In genomic region chr5:64806600-64806999, GRCm38 (mm10) we compare ENCODE assay signal across 8 mouse cellular contexts. TPM values are rescaled to one million over a fixed set of nuclear protein-coding genes. Genes with fewer than 3 reads are reported as not detected.
A peak's percentile ranks its signal among the peaks of the same experiment; 100 is the strongest.
DNase-seq lines count a peak whose midpoint lies in the region; ATAC-seq and TF ChIP-seq lines count a peak whose summit lies in the region.

No protein-coding gene starts in this region.

- ATAC-seq in heart, embryonic 13.5 days (ENCODE audit: extremely low read depth, insufficient number of reproducible peaks, low FRiP score, low TSS enrichment), result no peak
- no peak for ATAC-seq in forebrain, postnatal 0 days
- ATAC-seq in megakaryocyte progenitor cell, adult 5-6 weeks (replicated peaks; ENCODE audit: poor library complexity), result no peak

- TF ChIP-seq POLR2A in ES-Bruce4 (IDR thresholded peaks at IDR 0.05; ENCODE audit: insufficient read depth, low read length), result no peak

- TF ChIP-seq EP300 in ES-Bruce4 (IDR thresholded peaks at IDR 0.05; ENCODE audit: insufficient read depth, low read depth, low read length), result no peak

- peak overlapping the region; percentile 80 for H3K4me3 ChIP-seq in heart, embryonic 13.5 days
- H3K4me3 ChIP-seq in ES-Bruce4 (ENCODE audit: low read depth, low read length) (peak overlapping the region; percentile 35), macrophage (ENCODE audit: inconsistent target) (no peak overlapping the region)
- H3K4me3 ChIP-seq in forebrain, postnatal 0 days (ENCODE audit: low read depth, low read length), result no peak overlapping the region

- no peak for DNase-seq in heart, postnatal 14 days
- DNase-seq in forebrain, postnatal 0 days, result no peak
- DNase-seq in adrenal gland, adult (ENCODE audit: inconsistent age in 2 of 2, low spot score in 1 of 2), result no peak
- DNase-seq in adrenal gland, adult 18-20 months (ENCODE audit: low spot score in 2 of 2), result no peak

- H3K4me1 ChIP-seq in heart, embryonic 13.5 days, result peaks cover 75% of the 10 kb centered on the region
- H3K4me1 ChIP-seq in ES-Bruce4 (ENCODE audit: control insufficient read depth, insufficient read depth, low read length), result peaks cover 6% of the 10 kb centered on the region
- H3K4me1 ChIP-seq in forebrain, postnatal 0 days (ENCODE audit: insufficient read depth), result peaks cover 11% of the 10 kb centered on the region; the same call in 1 of the 2 replicates

- H3K4me2 ChIP-seq in heart, embryonic 13.5 days, result peak overlapping the region; percentile 89
- H3K4me2 ChIP-seq in forebrain, postnatal 0 days (ENCODE audit: low read depth), result peak overlapping the region; percentile 45

- no peaks in the 10 kb centered on the region for H3K9me3 ChIP-seq in heart, embryonic 13.5 days
- no peaks in the 10 kb centered on the region for H3K9me3 ChIP-seq in ES-Bruce4 (replicated peaks; ENCODE audit: control insufficient read depth, insufficient read depth, low read length, poor library complexity, severe bottlenecking)
- no peaks in the 10 kb centered on the region for H3K9me3 ChIP-seq in forebrain, postnatal 0 days (ENCODE audit: low read length)

- peak overlapping the region; percentile 88 for H3K9ac ChIP-seq in heart, embryonic 13.5 days
- H3K9ac ChIP-seq in ES-Bruce4 (ENCODE audit: low read depth, poor library complexity, severe bottlenecking), result peak overlapping the region; percentile 99
- peak overlapping the region; percentile 45; the same call in 1 of the 2 replicates for H3K9ac ChIP-seq in forebrain, postnatal 0 days

- no peaks in the 10 kb centered on the region for H3K27me3 ChIP-seq in heart, embryonic 13.5 days (replicated peaks)
- no peaks in the 10 kb centered on the region for H3K27me3 ChIP-seq in ES-Bruce4 (ENCODE audit: control insufficient read depth, insufficient read depth, low read length, poor library complexity, severe bottlenecking)
- no peaks in the 10 kb centered on the region for H3K27me3 ChIP-seq in forebrain, postnatal 0 days (ENCODE audit: insufficient read depth, low read length)

- peaks cover 15% of the 10 kb centered on the region for H3K36me3 ChIP-seq in heart, embryonic 13.5 days
- H3K36me3 ChIP-seq in ES-Bruce4 (ENCODE audit: control insufficient read depth, insufficient read depth, low read length, poor library complexity, severe bottlenecking), result no peaks in the 10 kb centered on the region
- no peaks in the 10 kb centered on the region for H3K36me3 ChIP-seq in forebrain, postnatal 0 days (ENCODE audit: insufficient read depth)
- peaks cover 8% of the 10 kb centered on the region; the same call in 1 of the 2 replicates for H3K36me3 ChIP-seq in macrophage (ENCODE audit: inconsistent target)

- intact Hi-C loops in heart, postnatal 14 days (cut with DNase I), result no loop called here

- H3K27ac ChIP-seq in heart, embryonic 13.5 days (replicated peaks), result peak overlapping the region; percentile 97
- H3K27ac ChIP-seq in ES-Bruce4 (ENCODE audit: insufficient read depth, low read length), result peak overlapping the region; percentile 97
- H3K27ac ChIP-seq in forebrain, postnatal 0 days (ENCODE audit: low read depth, low read length), result peak overlapping the region; percentile 60
- peak overlapping the region; percentile 72 for H3K27ac ChIP-seq in macrophage

- WGBS in heart, embryonic 13.5 days, result 11% methylated on average over 2 of the region's 2 CpGs
- WGBS in forebrain, postnatal 0 days, result 22% methylated on average over 2 of the region's 2 CpGs
- 45% methylated on average over 2 of the region's 2 CpGs for WGBS in macrophage (ENCODE audit: missing documents)

- peaks cover 79% of the 10 kb centered on the region for H3K79me2 ChIP-seq in macrophage (ENCODE audit: inconsistent target)

- no peak for TF ChIP-seq CTCF in ES-Bruce4 (IDR thresholded peaks at IDR 0.05; ENCODE audit: low read depth, low read length)
- TF ChIP-seq CTCF in forebrain, postnatal 0 days (IDR thresholded peaks at IDR 0.05; ENCODE audit: low read depth), result no peak

RNA-seq across cellular contexts. Expression of gene Klf3, which starts 3.4 kb away (rescaled TPM):
- polyA plus RNA-seq in heart, embryonic 13.5 days (2015; fragmentation: Nextera tagmentation; extraction: Ambion mirVana), result 49.8 TPM in 2 replicates
- 10 to 100 TPM; 61.8 to 77.4 TPM for total RNA-seq in heart, postnatal 14 days (2021)
- polyA plus RNA-seq in ES-Bruce4 (2011; ENCODE audit: insufficient read depth, insufficient read length, low read depth, missing spikeins), result 108 and 112 TPM in 2 replicates
- 10.1 and 14.8 TPM in 2 replicates for total RNA-seq in forebrain, postnatal 0 days (2014; rRNA removed)
- polyA plus RNA-seq in forebrain, postnatal 0 days (2015; fragmentation: Nextera tagmentation; extraction: Ambion mirVana), result 29.7 and 33.7 TPM in 2 replicates
- total RNA-seq in macrophage (2018; cell fraction: chromatin; rRNA removed), result 100 to 1,000 TPM in 19 of 26 experiments, 10 to 100 TPM in 7; 48.3 to 365 (median 123) TPM
- total RNA-seq in macrophage (2018; cell fraction: cytosol; rRNA removed), result 100 to 1,000 TPM in 1 of 26 experiments, 10 to 100 TPM in 25; 45.5 to 118 (median 57.3) TPM
- total RNA-seq in macrophage (2018; cell fraction: nucleus; rRNA removed), result 100 to 1,000 TPM in 21 of 26 experiments, 10 to 100 TPM in 5; 67.6 to 296 (median 126) TPM
- 28.7 to 50.9 TPM (median 35.8 TPM) in 3 replicates for polyA plus RNA-seq in macrophage (2018)
- 30.7 and 42.7 TPM in 2 replicates for total RNA-seq in megakaryocyte progenitor cell, adult 5-6 weeks (2015)
- 9.4 and 12.5 TPM in 2 replicates for total RNA-seq in megakaryocyte progenitor cell, adult 5-6 weeks (2017)
- total RNA-seq in adrenal gland, adult 18-20 months (2021), result 10 to 100 TPM; 48.2 to 57.3 TPM

Comparison
In these comparisons a context has a peak if more than half of its experiments do, and no peak if none do; other contexts are left out.
1. H3K4me3 ChIP-seq: peak in heart, embryonic 13.5 days (single experiment) and ES-Bruce4 (single experiment); none in forebrain, postnatal 0 days (single experiment) and macrophage (single experiment).
2. H3K9ac ChIP-seq: peak in every context shown above with its lines; median percentile 99 in ES-Bruce4; 88 in heart, embryonic 13.5 days; 45 in forebrain, postnatal 0 days.
3. Peak in every context shown above with its lines, with median percentiles within 50 percentile points of each other: H3K27ac ChIP-seq.